Mouse (Mus musculus): Measurements from ENCODE around the gene Ppp4c.

GRCm38 (mm10) chr7:126779983-126780970, 12.0 kb downstream of the Ppp4c start:
- TF ChIP-seq CTCF (IDR thresholded peaks at IDR 0.05; ENCODE audit: insufficient read depth, low read depth, low read length) (peak; percentile 81), POLR2A (IDR thresholded peaks at IDR 0.05; ENCODE audit: insufficient read depth, low read depth, low read length) (no peak)

All from olfactory bulb, adult 2 months (tissue).